Mouse (Mus musculus) neural tube, embryonic 14.5 days (tissue): ENCODE results near the gene Btbd16. TPM values are rescaled to one million over a fixed set of nuclear protein-coding genes. Genes with fewer than 3 reads are reported as not detected.

ENCODE experiments used
- ATAC-seq: fragments of 200-750 bp; cut with Nextera tagmentation; 2 replicates; pipeline ENCODE4 v1.8.0; 2017; ENCODE audit warnings: low read depth, mild to moderate bottlenecking, moderate TSS enrichment, moderate library complexity
- H3K27ac ChIP-seq: fragments of 300-500 bp; sonication (generic); 2 replicates; pipeline ENCODE4 v1.5.1; 2014; ENCODE audit warnings: low read depth, mild to moderate bottlenecking, control low read depth, low read length, moderate library complexity, mixed read lengths
- H3K27me3 ChIP-seq: fragments of 300-500 bp; sonication (generic); 2 replicates; pipeline ENCODE4 v1.6.1; 2014; ENCODE audit warnings: low read length; ENCODE audit not compliant: control insufficient read depth, insufficient read depth
- H3K36me3 ChIP-seq: fragments of 300-500 bp; sonication (generic); 2 replicates; pipeline ENCODE4 v1.6.1; 2014; ENCODE audit warnings: low read length, mixed read lengths; ENCODE audit not compliant: control insufficient read depth, insufficient read depth
- H3K4me1 ChIP-seq: fragments of 300-500 bp; sonication (generic); 2 replicates; pipeline ENCODE4 v1.6.1; 2014; ENCODE audit warnings: low read length; ENCODE audit not compliant: control insufficient read depth, insufficient read depth
- H3K4me2 ChIP-seq: fragments of 300-500 bp; sonication (generic); 2 replicates; pipeline ENCODE4 v1.6.1; 2014; ENCODE audit warnings: mild to moderate bottlenecking, low read depth, low read length, control low read depth
- H3K4me3 ChIP-seq: fragments of 300-500 bp; sonication (generic); 2 replicates; pipeline ENCODE4 v1.5.1; 2014; ENCODE audit warnings: low read depth, low read length, control low read depth, mixed read lengths
- H3K9ac ChIP-seq: fragments of 300-500 bp; sonication (generic); replicated peaks from 2 replicates; pipeline ENCODE4 v1.6.1; 2014; ENCODE audit warnings: low read depth, mild to moderate bottlenecking, control low read depth, low read length, mixed read lengths
- H3K9me3 ChIP-seq: fragments of 300-500 bp; sonication (generic); 2 replicates; pipeline ENCODE4 v1.6.1; 2016; ENCODE audit warnings: low read length; ENCODE audit not compliant: control insufficient read depth
- WGBS: fragments of 180-500 bp; shearing (Covaris S2); extraction: QIAGEN DNeasy Blood & Tissue Kit; methylation state at CpG from one replicate; pipeline ENCODE4 v1.1.7; 2014; 5-methylcytosine and 5-hydroxymethylcytosine counted together
- polyA plus RNA-seq: library from polyadenylated mRNA; unstranded; fragments of >200 nt; fragmentation: Nextera tagmentation; extraction: Ambion mirVana; gene quantifications from 2 replicates; pipeline ENCODE4 v1.2.1, GENCODE M21; 2014

Gene Btbd16
- polyA plus RNA-seq, 1 experiment from 2014 or later, result not detected

- H3K9ac ChIP-seq, result no peak overlapping the region
- WGBS, result 89% methylated on average over 4 of the region's 4 CpGs
- H3K4me3 ChIP-seq, result no peak overlapping the region
- H3K27ac ChIP-seq, result no peak overlapping the region
- H3K4me2 ChIP-seq, result no peak overlapping the region
- no peak for ATAC-seq
- H3K9me3 ChIP-seq, result no peaks in the 10 kb centered on the region
- H3K4me1 ChIP-seq, result no peaks in the 10 kb centered on the region
- peaks cover 58% of the 10 kb centered on the region for H3K36me3 ChIP-seq
- no peaks in the 10 kb centered on the region for H3K27me3 ChIP-seq
Measured at GRCm38 (mm10) chr7:130741099-130741498, 32.8 kb upstream of the Btbd16 start.

GRCm38 (mm10) chr7:130743239-130744025, 30.4 kb upstream of the Btbd16 start:
- H3K9me3 ChIP-seq, result no peaks in the 10 kb centered on the region
- 58% methylated on average over 9 of the region's 9 CpGs for WGBS
- no peak overlapping the region for H3K4me3 ChIP-seq
- H3K27ac ChIP-seq, result no peak overlapping the region
- no peak overlapping the region for H3K4me2 ChIP-seq
- no peak overlapping the region for H3K9ac ChIP-seq
- H3K4me1 ChIP-seq, result no peaks in the 10 kb centered on the region
- H3K27me3 ChIP-seq, result no peaks in the 10 kb centered on the region
- ATAC-seq, result no peak; the same call in 1 of the 2 replicates
- peaks cover 50% of the 10 kb centered on the region for H3K36me3 ChIP-seq

GRCm38 (mm10) chr7:130749165-130749564, 24.7 kb upstream of the Btbd16 start:
- 89% methylated on average over 4 of the region's 4 CpGs for WGBS
- Histone ChIP-seq H3K27me3 (no peaks in the 10 kb centered on the region), H3K36me3 (peaks cover 34% of the 10 kb centered on the region), H3K4me1 (peaks cover 24% of the 10 kb centered on the region; the same call in 1 of the 2 replicates), H3K4me3 (no peak overlapping the region), H3K9me3 (no peaks in the 10 kb centered on the region), H3K4me2 (no peak overlapping the region), H3K27ac (peak overlapping the region; percentile 80; the same call in 1 of the 2 replicates), H3K9ac (no peak overlapping the region)
- no peak for ATAC-seq

- Histone ChIP-seq H3K27me3 (no peaks in the 10 kb centered on the region), H3K4me2 (no peak overlapping the region), H3K4me1 (peaks cover 24% of the 10 kb centered on the region; the same call in 1 of the 2 replicates), H3K36me3 (peaks cover 31% of the 10 kb centered on the region), H3K9me3 (no peaks in the 10 kb centered on the region), H3K4me3 (no peak overlapping the region), H3K9ac (no peak overlapping the region), H3K27ac (peak overlapping the region; percentile 80)
- WGBS, result 19% methylated on average over 17 of the region's 17 CpGs
- peak; percentile 79 for ATAC-seq
Measured at GRCm38 (mm10) chr7:130750752-130751490, 22.9 kb upstream of the Btbd16 start.

GRCm38 (mm10) chr7:130751678-130752077, 22.2 kb upstream of the Btbd16 start:
- Histone ChIP-seq H3K27me3 (no peaks in the 10 kb centered on the region), H3K9ac (no peak overlapping the region), H3K4me1 (peaks cover 24% of the 10 kb centered on the region; the same call in 1 of the 2 replicates), H3K4me3 (no peak overlapping the region), H3K27ac (no peak overlapping the region), H3K9me3 (no peaks in the 10 kb centered on the region), H3K36me3 (peaks cover 33% of the 10 kb centered on the region), H3K4me2 (no peak overlapping the region)
- ATAC-seq, result no peak
- 32% methylated on average over 9 of the region's 9 CpGs for WGBS

GRCm38 (mm10) chr7:130754790-130755189, 19.1 kb upstream of the Btbd16 start:
- peaks cover 49% of the 10 kb centered on the region for H3K36me3 ChIP-seq
- no peak overlapping the region for H3K4me2 ChIP-seq
- 0 out of 2 replicates have a peak overlapping the region, but pooled peaks have one; percentile 28 for H3K27ac ChIP-seq
- H3K9ac ChIP-seq, result no peak overlapping the region
- no peak for ATAC-seq
- WGBS, result 96% methylated on average over 2 of the region's 2 CpGs
- peaks cover 20% of the 10 kb centered on the region; the same call in 1 of the 2 replicates for H3K4me1 ChIP-seq
- H3K4me3 ChIP-seq, result no peak overlapping the region
- H3K9me3 ChIP-seq, result no peaks in the 10 kb centered on the region
- H3K27me3 ChIP-seq, result no peaks in the 10 kb centered on the region

- Histone ChIP-seq H3K9me3 (no peaks in the 10 kb centered on the region), H3K27me3 (no peaks in the 10 kb centered on the region), H3K4me1 (peaks cover 5% of the 10 kb centered on the region; the same call in 1 of the 2 replicates), H3K4me3 (no peak overlapping the region), H3K27ac (no peak overlapping the region), H3K9ac (no peak overlapping the region), H3K36me3 (peaks cover 55% of the 10 kb centered on the region), H3K4me2 (no peak overlapping the region)
- 86% methylated on average over 7 of the region's 7 CpGs for WGBS
- ATAC-seq, result no peak
Measured at GRCm38 (mm10) chr7:130756343-130756835, 17.5 kb upstream of the Btbd16 start.

GRCm38 (mm10) chr7:130757326-130757865, 16.5 kb upstream of the Btbd16 start:
- H3K4me2 ChIP-seq, result no peak overlapping the region
- H3K4me1 ChIP-seq, result peaks cover 5% of the 10 kb centered on the region; the same call in 1 of the 2 replicates
- 88% methylated on average over 11 of the region's 11 CpGs for WGBS
- H3K27ac ChIP-seq, result no peak overlapping the region
- H3K4me3 ChIP-seq, result no peak overlapping the region
- H3K9me3 ChIP-seq, result no peaks in the 10 kb centered on the region
- no peaks in the 10 kb centered on the region for H3K27me3 ChIP-seq
- ATAC-seq, result no peak
- H3K9ac ChIP-seq, result no peak overlapping the region
- H3K36me3 ChIP-seq, result peaks cover 49% of the 10 kb centered on the region
